Mouse (Mus musculus) hindbrain, embryonic 10.5 days (tissue): ENCODE measurements around the gene Stk39. TPM values are rescaled to one million over a fixed set of nuclear protein-coding genes. Genes with fewer than 3 reads are reported as not detected.

Experiments
- DNase-seq: peaks from one replicate; pipeline ENCODE4 v3.0.0-alpha.2; 2017; ENCODE audit warnings: low spot score
- H3K27ac ChIP-seq: fragments of 300-500 bp; sonication (generic); 2 replicates; pipeline ENCODE4 v1.5.1; 2016; ENCODE audit warnings: mild to moderate bottlenecking, moderate library complexity
- H3K27me3 ChIP-seq: fragments of 300-500 bp; sonication (generic); 2 replicates; pipeline ENCODE4 v1.6.1; 2016; ENCODE audit warnings: mild to moderate bottlenecking; ENCODE audit not compliant: poor library complexity, insufficient read depth, severe bottlenecking
- H3K36me3 ChIP-seq: fragments of 300-500 bp; sonication (generic); 2 replicates; pipeline ENCODE4 v1.6.1; 2016; ENCODE audit warnings: mild to moderate bottlenecking, moderate library complexity
- H3K4me1 ChIP-seq: fragments of 300-500 bp; sonication (generic); replicated peaks from 2 replicates; pipeline ENCODE4 v1.6.1; 2016; ENCODE audit warnings: mild to moderate bottlenecking
- H3K4me3 ChIP-seq: fragments of 300-500 bp; sonication (generic); 2 replicates; pipeline ENCODE4 v1.5.1; 2016; ENCODE audit warnings: mild to moderate bottlenecking, moderate library complexity
- H3K9me3 ChIP-seq: fragments of 300-500 bp; sonication (generic); 2 replicates; pipeline ENCODE4 v1.6.1; 2016; ENCODE audit warnings: mild to moderate bottlenecking, moderate library complexity
- WGBS: fragments of 180-500 bp; shearing (Covaris S2); methylation state at CpG from one replicate; pipeline ENCODE4 v1.1.7; 2016; 5-methylcytosine and 5-hydroxymethylcytosine counted together
- polyA plus RNA-seq: library from polyadenylated mRNA; unstranded; fragments of >200 nt; fragmentation: Nextera tagmentation; extraction: Ambion mirVana; gene quantifications from 2 replicates; pipeline ENCODE4 v1.2.1, GENCODE M21; 2016

Gene Stk39
- polyA plus RNA-seq, 1 experiment from 2014 or later, result 37.3 TPM

DNA sequence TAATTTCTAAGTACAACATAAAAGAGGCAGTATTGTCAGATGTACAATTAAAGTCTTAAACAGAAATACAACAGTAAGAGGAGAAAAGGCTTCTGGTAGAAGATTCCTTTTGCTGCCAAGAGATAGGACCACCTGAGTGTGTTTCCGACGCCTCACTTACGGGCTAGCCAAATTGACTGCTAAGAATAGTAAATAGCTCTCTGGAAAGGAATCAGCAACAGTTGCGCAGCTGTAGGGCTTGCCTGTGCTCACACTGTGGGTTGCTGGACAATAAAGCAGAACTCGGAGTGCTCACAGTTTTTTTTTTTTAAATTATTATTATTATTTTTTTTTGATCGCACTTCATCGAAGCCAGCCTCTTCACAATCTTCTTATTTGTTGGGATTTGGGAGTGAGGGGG lies 260.6 kb downstream of the Stk39 start:
- Histone ChIP-seq H3K4me1 (no peaks in the 10 kb centered on the region), H3K4me3 (no peak overlapping the region), H3K36me3 (peaks cover 14% of the 10 kb centered on the region), H3K9me3 (no peaks in the 10 kb centered on the region), H3K27ac (no peak overlapping the region), H3K27me3 (no peaks in the 10 kb centered on the region)
- 95% methylated on average over 7 of the region's 7 CpGs for WGBS
- DNase-seq, result no peak

DNA sequence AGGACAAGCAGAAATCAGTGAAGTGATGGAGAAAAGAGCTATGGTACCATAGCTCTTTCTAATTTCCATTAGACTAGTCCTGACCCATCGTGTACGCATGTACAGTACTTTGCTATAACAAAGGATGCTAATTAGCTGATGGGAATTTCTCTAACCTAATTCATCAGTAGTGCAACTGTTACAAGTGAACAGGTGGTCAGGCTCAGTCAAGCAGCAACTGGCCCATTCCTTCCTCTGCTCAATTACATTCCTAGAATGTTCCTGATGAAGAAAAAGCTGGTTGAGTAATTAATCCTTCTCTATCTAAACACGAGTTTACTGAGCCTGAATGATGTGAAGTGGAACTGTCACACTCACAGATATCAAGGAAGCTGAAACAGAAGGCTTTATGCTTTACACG lies 275.8 kb downstream of the Stk39 start:
- no peak for DNase-seq
- H3K36me3 ChIP-seq, result no peaks in the 10 kb centered on the region
- 82% methylated on average over 4 of the region's 4 CpGs for WGBS
- H3K4me1 ChIP-seq, result no peaks in the 10 kb centered on the region
- H3K4me3 ChIP-seq, result no peak overlapping the region
- H3K27me3 ChIP-seq, result no peaks in the 10 kb centered on the region
- H3K9me3 ChIP-seq, result no peaks in the 10 kb centered on the region
- no peak overlapping the region for H3K27ac ChIP-seq

DNA sequence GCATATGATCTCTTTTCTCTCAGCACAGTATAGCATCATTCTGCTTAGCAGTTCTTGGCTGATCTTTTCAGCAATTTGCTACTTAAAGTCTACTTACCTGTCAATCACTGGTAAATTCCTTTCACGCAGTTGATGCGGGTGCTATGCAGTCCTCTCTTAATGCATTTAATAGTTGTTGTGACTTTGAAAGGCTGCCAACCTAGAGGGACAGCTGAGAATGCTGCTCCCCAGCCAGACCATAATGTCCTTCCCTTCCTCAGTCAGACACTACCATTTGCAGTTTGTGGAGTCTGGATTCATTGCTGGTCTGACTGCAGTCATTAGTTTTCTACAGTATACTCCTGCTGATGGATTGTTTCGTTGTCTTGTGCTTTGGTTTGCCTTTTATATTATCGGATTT lies 277.6 kb downstream of the Stk39 start:
- DNase-seq, result no peak
- H3K4me3 ChIP-seq, result no peak overlapping the region
- H3K27ac ChIP-seq, result no peak overlapping the region
- WGBS, result 88% methylated on average over 4 of the region's 4 CpGs
- H3K36me3 ChIP-seq, result no peaks in the 10 kb centered on the region
- no peaks in the 10 kb centered on the region for H3K9me3 ChIP-seq
- no peaks in the 10 kb centered on the region for H3K27me3 ChIP-seq
- H3K4me1 ChIP-seq, result no peaks in the 10 kb centered on the region

DNA sequence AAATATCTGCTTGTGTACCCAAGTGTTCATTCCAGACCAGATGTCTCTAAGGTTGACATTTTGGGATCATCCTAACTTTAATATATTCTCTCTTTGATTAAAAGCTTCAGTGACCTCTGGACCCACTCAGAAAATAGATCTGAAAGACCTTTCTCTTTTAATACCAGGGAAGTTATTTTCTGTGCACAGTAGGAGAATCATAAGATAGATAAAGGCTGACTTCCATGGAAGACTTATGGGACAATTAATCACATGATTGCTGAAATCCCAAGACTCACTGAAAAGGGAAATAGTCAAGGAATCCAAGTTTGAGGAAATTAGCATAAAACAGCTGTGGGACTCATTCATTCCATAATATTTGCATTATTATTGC lies 278.6 kb downstream of the Stk39 start:
- no peak for DNase-seq
- H3K27me3 ChIP-seq, result no peaks in the 10 kb centered on the region
- H3K9me3 ChIP-seq, result no peaks in the 10 kb centered on the region
- H3K4me3 ChIP-seq, result no peak overlapping the region
- H3K4me1 ChIP-seq, result no peaks in the 10 kb centered on the region
- no peak overlapping the region for H3K27ac ChIP-seq
- H3K36me3 ChIP-seq, result no peaks in the 10 kb centered on the region

DNA sequence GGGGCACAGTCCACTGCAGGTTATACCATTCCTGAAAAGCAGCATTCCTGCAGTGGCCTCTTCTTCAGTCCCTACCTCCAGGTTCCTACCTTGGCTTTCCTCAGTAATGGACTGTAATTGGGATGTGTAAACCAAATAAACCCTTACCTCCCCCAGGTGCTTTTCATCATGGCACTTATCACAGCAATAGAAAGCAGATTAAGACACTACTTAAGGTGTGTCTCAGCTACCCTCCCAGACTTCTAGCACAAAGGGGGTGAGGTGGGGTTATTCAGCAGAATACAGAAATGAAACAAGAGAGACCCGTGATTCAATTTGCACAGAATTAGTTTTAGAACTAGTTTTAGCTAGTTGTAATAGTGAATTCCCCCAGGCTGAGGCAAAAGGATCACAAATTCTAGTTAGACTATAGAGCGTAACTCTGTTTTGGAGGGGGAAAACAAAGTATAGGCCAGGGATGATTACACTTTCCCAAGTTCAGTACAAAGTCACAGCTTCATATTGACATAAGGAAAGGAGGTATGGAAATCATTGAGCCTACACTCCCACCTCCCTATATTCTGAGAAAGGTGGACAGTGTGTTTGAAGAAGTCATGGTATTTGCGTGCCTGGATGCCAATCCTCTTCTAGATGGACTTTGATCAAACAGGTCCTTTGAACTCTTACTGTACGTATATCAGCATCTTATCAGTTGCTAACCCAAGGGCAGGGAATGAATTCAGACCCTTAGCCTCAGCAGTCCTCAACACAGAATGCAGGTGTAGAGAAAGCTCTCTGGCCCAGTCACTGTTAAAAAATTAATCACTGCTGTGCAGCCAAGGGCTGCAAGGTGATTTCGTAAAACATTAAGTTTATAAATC lies 279.2 kb downstream of the Stk39 start:
- WGBS, result 91% methylated on average over 5 of the region's 5 CpGs
- no peak for DNase-seq
- H3K4me1 ChIP-seq, result no peaks in the 10 kb centered on the region

DNA sequence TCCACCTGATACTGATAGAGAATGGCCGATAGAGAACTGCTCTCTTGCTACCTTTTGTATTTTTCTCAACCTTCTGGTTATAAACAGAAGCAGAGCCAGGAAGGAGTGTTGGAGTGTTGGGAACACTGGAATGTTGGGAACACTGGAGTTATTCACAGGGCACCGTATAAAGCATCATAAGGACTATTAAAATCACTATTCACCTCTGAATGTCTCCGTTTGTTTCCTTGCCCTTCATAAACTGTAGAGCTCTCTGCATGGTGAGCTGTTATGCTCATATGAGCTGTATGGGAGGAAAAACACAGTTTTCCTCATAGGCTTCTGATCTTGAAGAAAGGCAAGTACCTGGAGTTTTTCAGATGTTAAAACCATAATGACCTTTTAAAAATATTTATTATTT lies 295.6 kb downstream of the Stk39 start:
- H3K9me3 ChIP-seq, result no peaks in the 10 kb centered on the region
- no peak overlapping the region for H3K27ac ChIP-seq
- no peak overlapping the region for H3K4me3 ChIP-seq
- 90% methylated on average over 3 of the region's 3 CpGs for WGBS
- H3K4me1 ChIP-seq, result 0 out of 2 replicates have a peak, but pooled peaks cover 5% of the 10 kb centered on the region
- H3K36me3 ChIP-seq, result no peaks in the 10 kb centered on the region
- no peaks in the 10 kb centered on the region for H3K27me3 ChIP-seq
- DNase-seq, result no peak

More for the DNA sequence above, 279.2 kb downstream of the Stk39 start:
- Histone ChIP-seq H3K36me3 (no peaks in the 10 kb centered on the region), H3K27me3 (no peaks in the 10 kb centered on the region), H3K9me3 (no peaks in the 10 kb centered on the region), H3K4me3 (no peak overlapping the region), H3K27ac (no peak overlapping the region)

DNA sequence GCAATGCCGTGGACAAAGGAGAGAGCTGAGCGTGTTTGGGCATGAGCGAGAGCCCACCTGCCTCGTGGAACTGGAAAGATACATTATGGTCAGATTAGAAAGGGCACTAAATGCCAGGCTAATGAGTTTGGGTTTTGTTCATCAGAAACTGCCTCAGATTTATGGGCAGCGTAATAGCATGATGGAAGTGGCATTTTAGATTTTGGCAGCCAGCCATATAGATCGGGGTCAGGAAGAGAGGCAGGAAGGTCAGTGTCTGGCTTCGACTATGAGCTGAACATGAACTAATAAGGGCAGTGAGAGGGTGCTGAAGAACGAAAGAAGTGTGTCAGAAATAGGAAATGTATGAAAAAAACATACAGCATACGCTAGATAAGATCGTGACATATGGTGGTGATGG lies 300.8 kb downstream of the Stk39 start:
- no peak overlapping the region for H3K27ac ChIP-seq
- H3K4me1 ChIP-seq, result 0 out of 2 replicates have a peak, but pooled peaks cover 5% of the 10 kb centered on the region
- no peak overlapping the region for H3K4me3 ChIP-seq
- 90% methylated on average over 10 of the region's 10 CpGs for WGBS
- no peaks in the 10 kb centered on the region for H3K36me3 ChIP-seq
- no peak for DNase-seq
- no peaks in the 10 kb centered on the region for H3K9me3 ChIP-seq
- no peaks in the 10 kb centered on the region for H3K27me3 ChIP-seq

DNA sequence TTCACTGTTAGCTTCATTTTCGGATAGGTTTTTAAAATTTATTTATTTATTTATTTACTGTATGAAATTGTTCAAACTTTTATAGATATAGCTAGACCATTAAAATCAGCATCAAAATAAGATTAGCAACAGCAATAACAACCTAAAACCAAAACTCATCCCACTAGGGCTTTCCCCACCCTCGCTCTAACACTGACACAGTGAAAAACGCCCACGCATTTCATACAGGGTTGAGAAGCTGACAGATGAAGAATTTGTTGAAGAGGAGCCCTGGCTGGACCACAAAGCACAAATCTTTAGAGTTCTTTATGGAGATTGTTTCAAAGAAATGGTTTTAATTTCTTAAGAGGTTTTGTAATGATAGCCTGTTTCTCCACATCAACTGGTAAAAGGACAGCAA lies 310.1 kb downstream of the Stk39 start:
- H3K27ac ChIP-seq, result no peak overlapping the region
- WGBS, result 85% methylated on average over 4 of the region's 4 CpGs
- no peak overlapping the region for H3K4me3 ChIP-seq
- no peaks in the 10 kb centered on the region for H3K4me1 ChIP-seq
- no peak for DNase-seq
- no peaks in the 10 kb centered on the region for H3K36me3 ChIP-seq
- no peaks in the 10 kb centered on the region for H3K9me3 ChIP-seq
- no peaks in the 10 kb centered on the region for H3K27me3 ChIP-seq

DNA sequence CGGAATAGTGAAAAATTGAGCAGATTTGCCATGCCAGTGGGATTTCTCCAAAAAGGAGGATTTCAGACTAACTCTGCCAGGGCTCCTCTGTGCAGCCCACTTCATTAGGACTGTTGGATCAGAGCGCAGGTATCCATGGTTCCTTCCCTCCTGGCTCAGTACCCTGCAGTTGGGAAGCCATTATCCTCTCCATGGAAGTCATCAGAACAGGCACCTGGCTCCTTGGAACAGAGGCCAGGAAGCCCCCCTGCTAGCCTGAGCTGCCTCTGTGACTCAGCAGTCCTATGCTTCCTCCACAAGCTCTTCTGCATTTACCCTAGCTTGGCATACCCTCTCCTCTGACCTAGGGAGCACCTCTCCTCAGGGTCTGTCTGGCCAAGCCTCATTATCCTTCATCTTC lies 311.5 kb downstream of the Stk39 start:
- no peaks in the 10 kb centered on the region for H3K36me3 ChIP-seq
- WGBS, result 93% methylated on average over 2 of the region's 2 CpGs
- no peak overlapping the region for H3K27ac ChIP-seq
- DNase-seq, result no peak
- no peaks in the 10 kb centered on the region for H3K9me3 ChIP-seq
- no peaks in the 10 kb centered on the region for H3K4me1 ChIP-seq
- H3K4me3 ChIP-seq, result no peak overlapping the region
- no peaks in the 10 kb centered on the region for H3K27me3 ChIP-seq

Other genes with a start within 250 kb of the Stk39 start
- not detected in 2 replicates for gene 4933409G03Rik, start 110.1 kb upstream of the Stk39 start, polyA plus RNA-seq
- not detected in 2 replicates for gene 4932414N04Rik, start 184.2 kb upstream of the Stk39 start, polyA plus RNA-seq